Mouse (Mus musculus) megakaryocyte, embryonic 14.5 days (primary cell): ENCODE data around the gene Nacc2. TPM values are rescaled to one million over a fixed set of nuclear protein-coding genes. Genes with fewer than 3 reads are reported as not detected.

Experiments used
- H3K27me3 ChIP-seq: replicated peaks from 2 replicates; pipeline ENCODE3; 2012; ENCODE audit warnings: inconsistent platforms
- H3K36me3 ChIP-seq: replicated peaks from 2 replicates; pipeline ENCODE3; 2012; ENCODE audit warnings: low read length, inconsistent platforms, mixed read lengths
- H3K4me1 ChIP-seq: 2 replicates; pipeline ENCODE4 v1.6.1; 2012; ENCODE audit warnings: inconsistent platforms
- H3K4me3 ChIP-seq: replicated peaks from 2 replicates; pipeline ENCODE3; 2012; ENCODE audit warnings: moderate library complexity, mild to moderate bottlenecking, inconsistent platforms
- H3K9me3 ChIP-seq: 2 replicates; pipeline ENCODE4 v1.6.1; 2012; ENCODE audit warnings: inconsistent platforms
- FLI1 ChIP-seq: IDR thresholded peaks from 2 replicates; pipeline ENCODE4 v1.6.1; 2012; ENCODE audit warnings: low read length, inconsistent platforms, mixed read lengths
- GATA1 ChIP-seq: IDR thresholded peaks from 3 replicates; pipeline ENCODE4 v1.6.1; 2012; ENCODE audit warnings: mixed read lengths, low read length, inconsistent platforms, borderline replicate concordance
- polyA plus RNA-seq: library from polyadenylated mRNA; stranded (reverse); fragments of >175 nt; gene quantifications from 2 replicates; pipeline ENCODE4 v1.2.3, GENCODE M21; 2012; ENCODE audit warnings: low replicate concordance; ENCODE audit not compliant: insufficient read depth

Nacc2 gene
- polyA plus RNA-seq, 1 experiment, result 63.1 TPM

DNA sequence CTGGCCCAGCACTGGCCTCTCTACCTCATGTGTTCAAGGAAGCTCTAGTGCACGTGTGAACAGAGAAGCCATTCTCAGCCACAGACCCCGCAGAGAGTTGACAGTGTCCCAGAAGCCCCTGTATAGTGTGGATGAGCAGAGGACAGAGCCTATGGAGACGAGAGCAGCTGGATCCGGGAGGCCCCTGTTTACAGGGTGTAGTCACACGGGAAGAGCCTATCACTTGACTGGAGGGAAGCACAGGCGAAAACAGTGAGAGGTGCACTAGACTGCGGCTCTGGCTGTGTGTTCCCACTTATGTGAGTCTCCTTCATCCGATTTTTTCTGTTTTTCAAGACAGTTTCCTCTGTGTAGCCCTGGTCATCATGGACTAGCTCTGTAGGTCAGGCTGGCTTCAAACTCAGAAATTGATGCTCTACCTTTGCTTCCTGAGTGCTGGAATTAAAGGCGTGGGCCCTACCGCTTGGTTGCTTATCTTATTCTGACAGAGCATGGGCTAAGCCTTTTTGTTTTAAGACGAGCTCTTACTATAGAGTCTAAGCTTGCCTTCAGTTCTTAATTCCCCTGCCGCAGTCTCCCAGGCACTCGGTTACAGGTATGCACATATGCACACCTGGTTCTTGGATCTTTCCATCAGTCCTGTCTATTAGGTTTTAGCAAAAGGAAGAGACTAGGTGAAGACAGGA, 60.1 kb downstream of the Nacc2 start:
- Histone ChIP-seq H3K36me3 (peaks cover 100% of the 10 kb centered on the region), H3K4me3 (no peak overlapping the region), H3K27me3 (no peaks in the 10 kb centered on the region), H3K4me1 (peaks cover 80% of the 10 kb centered on the region), H3K9me3 (no peaks in the 10 kb centered on the region)
- no peak for TF ChIP-seq GATA1
- no peak for TF ChIP-seq FLI1

- peaks cover 80% of the 10 kb centered on the region for H3K4me1 ChIP-seq
- H3K4me3 ChIP-seq, result no peak overlapping the region
- H3K36me3 ChIP-seq, result peaks cover 100% of the 10 kb centered on the region
- H3K27me3 ChIP-seq, result no peaks in the 10 kb centered on the region
- TF ChIP-seq FLI1 (no peak), GATA1 (no peak)
- no peaks in the 10 kb centered on the region for H3K9me3 ChIP-seq
Measured at GRCm38 (mm10) chr2:26062241-26062640, 60.8 kb downstream of the Nacc2 start.

- TF ChIP-seq FLI1, result no peak
- no peak for TF ChIP-seq GATA1
- H3K36me3 ChIP-seq, result peaks cover 100% of the 10 kb centered on the region
- no peaks in the 10 kb centered on the region for H3K9me3 ChIP-seq
- H3K4me1 ChIP-seq, result peaks cover 80% of the 10 kb centered on the region
- no peak overlapping the region for H3K4me3 ChIP-seq
- no peaks in the 10 kb centered on the region for H3K27me3 ChIP-seq
Measured at GRCm38 (mm10) chr2:26061018-26061666, 61.9 kb downstream of the Nacc2 start.

DNA sequence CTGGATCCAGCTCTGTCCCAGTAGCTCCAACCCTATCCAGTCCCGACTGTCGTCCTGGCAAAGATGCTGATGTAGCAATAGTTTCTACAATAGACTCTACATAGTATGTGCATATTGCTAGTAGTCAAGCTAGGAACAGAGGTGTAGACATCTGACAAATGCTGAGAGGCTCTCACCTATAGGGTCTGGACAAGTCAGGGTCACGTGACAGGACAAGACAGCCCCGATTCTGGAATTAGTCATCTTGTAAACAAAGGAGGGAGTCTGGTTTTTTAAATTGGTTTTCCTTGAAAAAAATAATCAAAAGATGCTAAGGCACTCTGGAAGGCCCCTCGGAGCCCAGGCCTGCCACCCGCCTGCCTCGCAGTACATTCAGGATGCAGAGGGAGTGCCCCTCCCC, 66.0 kb downstream of the Nacc2 start:
- Histone ChIP-seq H3K4me3 (no peak overlapping the region), H3K9me3 (no peaks in the 10 kb centered on the region), H3K27me3 (peaks cover 7% of the 10 kb centered on the region), H3K36me3 (peaks cover 88% of the 10 kb centered on the region), H3K4me1 (peaks cover 71% of the 10 kb centered on the region)
- TF ChIP-seq GATA1, result no peak
- no peak for TF ChIP-seq FLI1

DNA sequence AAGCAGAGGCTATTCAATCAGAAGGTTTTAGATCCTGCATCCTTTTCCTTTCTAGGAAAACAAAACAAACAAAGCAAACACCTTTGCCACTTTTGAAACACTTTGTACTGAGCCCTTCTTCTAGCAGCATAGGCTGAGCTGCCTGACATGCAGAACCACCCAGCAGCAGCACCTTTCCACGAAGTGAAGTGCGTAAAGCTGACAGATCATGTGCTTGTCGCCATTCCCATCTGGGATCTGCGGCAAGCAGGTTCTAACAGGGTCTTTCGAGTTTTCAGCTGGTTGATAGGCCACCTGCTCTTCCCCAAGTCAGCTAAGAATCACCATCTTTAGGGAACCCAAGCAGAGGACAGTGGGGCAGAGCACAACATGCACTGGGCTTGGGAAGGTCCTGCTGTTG, 66.8 kb downstream of the Nacc2 start:
- peaks cover 7% of the 10 kb centered on the region for H3K27me3 ChIP-seq
- no peaks in the 10 kb centered on the region for H3K9me3 ChIP-seq
- H3K4me3 ChIP-seq, result no peak overlapping the region
- peaks cover 62% of the 10 kb centered on the region for H3K4me1 ChIP-seq
- peaks cover 79% of the 10 kb centered on the region for H3K36me3 ChIP-seq
- TF ChIP-seq FLI1 (no peak), GATA1 (no peak)

- H3K27me3 ChIP-seq, result peaks cover 9% of the 10 kb centered on the region
- TF ChIP-seq GATA1 (no peak), FLI1 (no peak)
- H3K4me3 ChIP-seq, result no peak overlapping the region
- peaks cover 60% of the 10 kb centered on the region for H3K4me1 ChIP-seq
- no peaks in the 10 kb centered on the region for H3K9me3 ChIP-seq
- peaks cover 74% of the 10 kb centered on the region for H3K36me3 ChIP-seq
Measured at GRCm38 (mm10) chr2:26055747-26056102, 67.3 kb downstream of the Nacc2 start.

GRCm38 (mm10) chr2:26055046-26055746, 67.8 kb downstream of the Nacc2 start:
- peaks cover 58% of the 10 kb centered on the region for H3K4me1 ChIP-seq
- TF ChIP-seq GATA1 (no peak), FLI1 (no peak)

DNA sequence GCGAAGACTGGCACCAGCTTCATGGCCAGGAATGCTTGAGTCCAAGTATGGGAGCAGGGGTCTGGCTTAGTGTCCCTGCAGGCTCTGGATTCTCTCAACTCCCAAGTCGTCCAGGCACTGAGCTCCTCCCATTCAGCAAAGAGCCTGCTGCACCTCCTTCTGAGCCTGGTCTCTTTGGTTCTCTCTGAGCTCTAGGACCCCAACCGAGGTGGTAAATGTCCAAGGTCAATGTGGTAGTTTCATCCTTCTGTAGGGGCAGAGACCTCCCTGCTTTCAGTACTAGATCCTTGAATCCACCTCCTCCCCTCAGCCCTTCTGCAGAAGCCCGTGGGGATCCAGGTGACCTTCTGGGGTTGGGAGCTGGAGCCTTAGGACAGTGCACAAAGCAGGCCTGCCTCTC, 70.2 kb downstream of the Nacc2 start:
- H3K4me1 ChIP-seq, result peaks cover 55% of the 10 kb centered on the region
- H3K9me3 ChIP-seq, result no peaks in the 10 kb centered on the region
- peaks cover 45% of the 10 kb centered on the region for H3K36me3 ChIP-seq
- no peak overlapping the region for H3K4me3 ChIP-seq
- H3K27me3 ChIP-seq, result peaks cover 35% of the 10 kb centered on the region
- no peak for TF ChIP-seq FLI1
- TF ChIP-seq GATA1, result no peak

More at GRCm38 (mm10) chr2:26055046-26055746, 67.8 kb downstream of the Nacc2 start:
- Histone ChIP-seq H3K27me3 (peaks cover 14% of the 10 kb centered on the region), H3K4me3 (no peak overlapping the region), H3K9me3 (no peaks in the 10 kb centered on the region), H3K36me3 (peaks cover 69% of the 10 kb centered on the region)

DNA sequence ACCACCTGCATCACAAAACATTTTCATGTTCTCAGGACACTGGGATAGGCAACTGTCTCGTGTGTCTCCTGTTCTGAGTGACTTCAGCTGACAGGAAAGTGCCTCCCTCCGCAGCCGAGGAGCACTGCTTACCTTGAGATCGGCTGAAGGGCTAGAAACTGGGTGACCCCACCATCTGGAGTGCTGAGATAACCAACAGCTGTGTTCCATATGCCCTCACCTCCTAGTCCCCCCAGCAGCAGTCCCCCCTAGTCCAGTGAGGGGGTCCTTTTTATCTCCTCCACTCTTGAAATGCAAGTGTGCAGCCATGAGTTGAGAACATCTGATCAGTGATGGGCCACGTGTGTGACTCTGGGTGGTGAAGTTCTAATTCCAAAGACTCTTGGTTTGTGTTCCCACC, 74.2 kb downstream of the Nacc2 start:
- Histone ChIP-seq H3K27me3 (peaks cover 62% of the 10 kb centered on the region), H3K4me3 (no peak overlapping the region), H3K4me1 (peaks cover 19% of the 10 kb centered on the region; the same call in 1 of the 2 replicates), H3K36me3 (peaks cover 5% of the 10 kb centered on the region), H3K9me3 (peaks cover 12% of the 10 kb centered on the region; the same call in 1 of the 2 replicates)
- no peak for TF ChIP-seq GATA1
- no peak for TF ChIP-seq FLI1

DNA sequence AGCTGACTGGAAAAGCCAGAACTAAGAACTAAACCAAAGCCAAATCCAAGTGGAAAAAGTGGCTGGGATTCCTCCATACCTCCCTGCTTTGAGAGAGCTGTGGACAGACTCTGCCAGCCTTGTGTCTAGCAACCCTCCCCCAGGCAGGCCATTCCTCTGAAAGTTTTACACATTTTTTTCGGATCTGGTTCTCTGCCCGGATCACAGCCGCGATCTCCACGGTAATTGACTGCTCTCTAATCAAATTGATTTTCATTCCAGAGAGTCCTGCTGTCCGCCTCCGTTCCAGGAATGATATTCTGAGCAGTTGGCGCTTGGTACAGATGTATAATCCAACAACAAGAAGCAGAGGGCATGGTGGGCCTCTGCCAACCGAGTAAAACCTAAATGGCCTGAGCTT, 78.8 kb downstream of the Nacc2 start:
- no peak overlapping the region for H3K4me3 ChIP-seq
- peaks cover 35% of the 10 kb centered on the region for H3K4me1 ChIP-seq
- H3K9me3 ChIP-seq, result peaks cover 19% of the 10 kb centered on the region; the same call in 1 of the 2 replicates
- no peaks in the 10 kb centered on the region for H3K36me3 ChIP-seq
- no peak for TF ChIP-seq GATA1
- no peak for TF ChIP-seq FLI1
- peaks cover 80% of the 10 kb centered on the region for H3K27me3 ChIP-seq
